Mouse (Mus musculus): ENCODE results near the gene Bmper. TPM values are rescaled to one million over a fixed set of nuclear protein-coding genes. Genes with fewer than 3 reads are reported as not detected.

Bmper gene
- polyA plus RNA-seq, 1 experiment from 2014 or later, result 7.5 TPM

DNA sequence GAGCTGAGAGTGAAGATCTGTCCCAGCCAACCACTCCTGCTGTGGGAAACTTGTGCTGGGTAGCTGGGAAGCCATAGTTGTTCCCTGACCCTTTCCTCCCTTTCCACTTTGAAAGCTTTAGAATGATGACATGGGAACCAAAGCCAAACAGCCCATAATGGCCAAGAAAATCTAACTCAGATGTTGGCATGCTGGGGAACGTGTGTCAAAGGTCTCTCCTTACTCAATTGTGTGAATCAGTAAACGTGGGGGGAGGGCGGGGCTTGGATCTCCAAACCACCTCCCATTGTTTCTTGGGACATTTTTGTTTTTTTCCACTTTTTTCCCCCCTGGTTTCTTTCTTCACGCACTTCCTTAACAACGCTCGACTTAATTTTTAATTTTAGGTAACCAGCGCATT lies 40.0 kb downstream of the Bmper start:
- Histone ChIP-seq H3K27ac (replicated peaks) (no peak overlapping the region), H3K27me3 (no peaks in the 10 kb centered on the region), H3K9ac (no peak overlapping the region), H3K4me2 (no peak overlapping the region), H3K36me3 (0 out of 2 replicates have a peak, but pooled peaks cover 4% of the 10 kb centered on the region), H3K4me3 (no peak overlapping the region), H3K4me1 (replicated peaks) (no peaks in the 10 kb centered on the region), H3K9me3 (no peaks in the 10 kb centered on the region)
- WGBS, result 83% methylated on average over 7 of the region's 7 CpGs
- ATAC-seq (ENCODE audit: low read depth), result no peak

DNA sequence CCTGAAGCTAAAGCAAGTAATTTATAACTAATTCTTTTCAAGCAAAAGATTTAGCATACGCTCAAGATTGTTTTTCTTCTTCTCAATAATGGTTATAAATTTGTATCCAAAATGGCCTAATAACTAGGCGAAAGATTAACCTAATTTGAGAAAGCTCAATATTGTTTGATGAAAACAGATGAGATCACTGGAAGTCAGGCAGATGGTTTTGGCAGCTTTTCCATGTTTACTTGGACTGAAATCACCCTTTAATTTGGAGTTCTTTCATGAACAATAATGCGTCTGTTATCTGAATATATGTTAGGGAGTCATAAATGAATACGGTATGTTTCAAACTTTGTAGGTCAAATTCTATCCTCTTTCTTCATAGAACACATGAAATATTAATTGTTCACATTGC lies 41.6 kb downstream of the Bmper start:
- H3K9ac ChIP-seq, result no peak overlapping the region
- H3K4me2 ChIP-seq, result no peak overlapping the region
- ATAC-seq (ENCODE audit: low read depth), result no peak
- no peaks in the 10 kb centered on the region for H3K27me3 ChIP-seq
- WGBS, result 92% methylated on average over 4 of the region's 4 CpGs
- no peaks in the 10 kb centered on the region for H3K4me1 ChIP-seq (replicated peaks)
- H3K27ac ChIP-seq (replicated peaks), result no peak overlapping the region
- H3K9me3 ChIP-seq, result no peaks in the 10 kb centered on the region
- no peaks in the 10 kb centered on the region for H3K36me3 ChIP-seq
- H3K4me3 ChIP-seq, result no peak overlapping the region

DNA sequence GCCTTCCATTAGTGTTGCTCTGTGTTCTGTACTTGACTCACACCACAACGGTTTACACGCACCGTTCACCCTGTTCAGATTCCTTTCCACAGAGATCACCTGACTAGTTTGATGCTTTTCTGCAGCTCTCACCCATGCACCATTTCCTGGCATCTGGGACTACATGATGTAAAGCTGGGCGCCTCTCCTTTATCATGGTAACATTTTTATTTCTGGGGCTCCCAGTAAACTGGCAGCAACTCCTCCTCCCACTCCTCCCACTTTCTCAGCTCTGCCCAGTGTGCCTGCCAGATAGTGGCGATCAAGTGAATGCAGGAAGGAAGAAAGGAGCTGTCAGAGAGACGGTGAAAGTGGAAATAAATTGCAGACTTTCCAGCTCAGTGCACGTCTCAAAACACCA lies 45.7 kb downstream of the Bmper start:
- H3K9me3 ChIP-seq, result no peaks in the 10 kb centered on the region
- H3K36me3 ChIP-seq, result no peaks in the 10 kb centered on the region
- H3K4me1 ChIP-seq (replicated peaks), result no peaks in the 10 kb centered on the region
- WGBS, result 58% methylated on average over 7 of the region's 7 CpGs
- H3K27me3 ChIP-seq, result no peaks in the 10 kb centered on the region
- H3K9ac ChIP-seq, result no peak overlapping the region
- no peak for ATAC-seq (ENCODE audit: low read depth)
- no peak overlapping the region for H3K4me3 ChIP-seq
- no peak overlapping the region for H3K27ac ChIP-seq (replicated peaks)
- H3K4me2 ChIP-seq, result no peak overlapping the region

DNA sequence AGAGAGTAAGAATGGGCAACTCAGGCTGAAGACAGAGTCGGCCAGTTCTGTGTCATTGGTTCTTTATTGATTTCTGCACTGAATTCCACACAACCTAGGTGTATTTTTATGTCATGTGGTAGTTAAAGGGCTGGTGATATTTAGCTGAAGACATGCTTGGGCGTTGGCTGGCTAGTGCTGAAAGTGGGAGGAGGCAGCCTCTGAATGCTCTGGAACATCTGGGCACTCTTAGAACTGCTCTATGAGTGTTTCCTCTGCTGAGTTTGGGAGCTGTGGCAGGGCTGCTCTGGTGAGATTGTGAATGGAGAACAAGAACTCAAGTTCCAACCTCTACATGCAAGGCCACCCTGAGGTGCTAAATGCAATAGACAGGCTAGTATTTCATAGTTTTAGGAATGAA lies 46.2 kb downstream of the Bmper start:
- Histone ChIP-seq H3K9me3 (no peaks in the 10 kb centered on the region), H3K9ac (no peak overlapping the region), H3K4me3 (no peak overlapping the region), H3K4me2 (no peak overlapping the region), H3K27ac (replicated peaks) (no peak overlapping the region), H3K36me3 (no peaks in the 10 kb centered on the region), H3K4me1 (replicated peaks) (no peaks in the 10 kb centered on the region), H3K27me3 (no peaks in the 10 kb centered on the region)
- 80% methylated on average over 2 of the region's 2 CpGs for WGBS
- no peak for ATAC-seq (ENCODE audit: low read depth)

DNA sequence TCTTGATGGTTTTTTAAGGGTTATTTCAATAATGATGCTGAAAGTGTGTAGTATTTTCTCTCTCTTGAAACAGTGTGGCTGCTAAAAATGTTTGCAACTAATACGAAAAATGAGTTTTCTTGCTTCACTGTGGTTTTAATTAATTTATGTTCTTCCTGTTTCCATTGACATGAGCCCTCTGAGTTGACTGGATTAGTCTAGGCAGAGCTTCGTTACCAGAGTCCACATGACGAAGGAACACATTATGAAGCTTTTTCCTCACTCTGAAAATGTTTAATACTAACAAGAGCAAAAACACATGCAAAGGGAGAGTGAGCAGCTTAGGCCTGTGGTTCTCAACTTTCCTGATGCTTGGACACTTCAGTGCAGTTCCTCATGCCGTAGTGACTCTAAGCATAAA lies 53.4 kb downstream of the Bmper start:
- H3K36me3 ChIP-seq, result no peaks in the 10 kb centered on the region
- no peak for ATAC-seq (ENCODE audit: low read depth)
- H3K9ac ChIP-seq, result no peak overlapping the region
- no peak overlapping the region for H3K4me2 ChIP-seq
- no peaks in the 10 kb centered on the region for H3K27me3 ChIP-seq
- H3K9me3 ChIP-seq, result no peaks in the 10 kb centered on the region
- H3K4me1 ChIP-seq (replicated peaks), result no peaks in the 10 kb centered on the region
- 91% methylated on average over 4 of the region's 4 CpGs for WGBS
- no peak overlapping the region for H3K27ac ChIP-seq (replicated peaks)
- no peak overlapping the region for H3K4me3 ChIP-seq

DNA sequence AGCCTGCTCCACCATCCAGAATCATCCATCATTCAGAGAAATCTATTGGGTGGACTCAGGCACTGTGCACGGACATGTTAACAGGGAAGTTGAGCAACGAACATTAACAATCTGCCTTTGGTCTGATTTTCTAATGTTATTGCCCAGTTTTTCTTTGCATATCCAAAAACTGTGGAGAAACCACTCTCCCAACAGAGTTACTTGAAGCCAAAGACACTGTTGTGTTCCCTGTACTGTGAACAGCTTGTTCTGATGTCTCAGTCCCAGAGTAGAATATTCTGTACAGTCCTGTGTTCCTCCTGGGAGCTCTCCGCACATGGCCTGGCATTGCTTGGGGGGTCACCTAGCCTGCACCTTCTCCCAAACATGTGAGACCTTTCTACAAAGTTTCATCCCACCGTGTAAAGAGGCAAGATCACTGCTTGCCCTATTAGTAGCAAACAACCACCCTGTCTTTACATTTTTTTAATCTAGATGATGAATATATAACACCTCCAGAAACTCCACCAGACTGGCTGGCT lies 62.1 kb downstream of the Bmper start:
- no peaks in the 10 kb centered on the region for H3K9me3 ChIP-seq
- H3K36me3 ChIP-seq, result no peaks in the 10 kb centered on the region
- H3K4me1 ChIP-seq (replicated peaks), result no peaks in the 10 kb centered on the region
- 90% methylated on average over 4 of the region's 4 CpGs for WGBS
- H3K4me3 ChIP-seq, result no peak overlapping the region
- H3K9ac ChIP-seq, result no peak overlapping the region
- no peak for ATAC-seq (ENCODE audit: low read depth)
- no peak overlapping the region for H3K4me2 ChIP-seq
- H3K27ac ChIP-seq (replicated peaks), result no peak overlapping the region
- no peaks in the 10 kb centered on the region for H3K27me3 ChIP-seq

DNA sequence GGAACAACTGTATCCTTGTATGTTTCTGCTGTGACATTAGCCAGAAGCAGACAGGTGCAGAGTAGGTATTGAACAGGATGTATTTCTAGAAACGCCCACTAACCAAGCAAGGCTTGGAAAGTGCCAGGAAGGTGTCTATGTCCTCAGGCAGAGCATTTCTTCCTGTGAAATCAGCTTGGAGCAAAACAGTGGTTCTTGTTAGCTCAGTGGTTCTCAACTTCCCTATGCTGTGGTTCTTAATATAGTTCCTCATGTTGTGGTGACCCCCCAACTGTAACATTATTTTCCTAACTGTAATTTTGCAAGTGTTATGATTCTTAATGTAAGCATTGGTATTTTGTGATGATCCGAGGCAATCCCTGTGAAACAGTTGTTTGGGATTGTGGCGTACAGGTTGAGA lies 70.7 kb downstream of the Bmper start:
- ATAC-seq (ENCODE audit: low read depth), result no peak
- Histone ChIP-seq H3K9ac (no peak overlapping the region), H3K4me2 (no peak overlapping the region), H3K27ac (replicated peaks) (no peak overlapping the region), H3K36me3 (no peaks in the 10 kb centered on the region), H3K27me3 (no peaks in the 10 kb centered on the region), H3K9me3 (no peaks in the 10 kb centered on the region), H3K4me1 (replicated peaks) (0 out of 2 replicates have a peak, but pooled peaks cover 3% of the 10 kb centered on the region), H3K4me3 (no peak overlapping the region)
- 94% methylated on average over 3 of the region's 3 CpGs for WGBS

DNA sequence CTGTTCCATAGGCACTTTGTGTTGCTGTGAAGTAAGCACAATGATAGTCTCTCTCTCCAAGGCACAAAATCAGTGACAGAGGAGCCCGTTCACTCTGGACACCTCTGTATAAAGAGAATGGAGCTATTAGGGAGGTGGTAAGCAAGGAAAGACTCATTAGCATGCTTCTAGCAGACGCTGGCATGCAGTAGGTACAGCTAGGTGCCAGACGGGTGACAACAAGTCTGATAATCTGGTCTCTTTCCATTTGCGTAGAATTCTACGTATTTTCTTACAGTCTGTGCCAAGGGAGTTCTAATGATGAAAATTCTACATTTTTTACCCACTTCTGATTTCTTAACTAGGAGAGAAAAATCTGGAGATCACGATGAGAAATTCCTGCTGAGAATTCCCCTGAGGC lies 72.7 kb downstream of the Bmper start:
- Histone ChIP-seq H3K9me3 (no peaks in the 10 kb centered on the region), H3K9ac (no peak overlapping the region), H3K4me1 (replicated peaks) (0 out of 2 replicates have a peak, but pooled peaks cover 3% of the 10 kb centered on the region), H3K27ac (replicated peaks) (no peak overlapping the region), H3K36me3 (no peaks in the 10 kb centered on the region), H3K4me2 (no peak overlapping the region), H3K27me3 (no peaks in the 10 kb centered on the region), H3K4me3 (no peak overlapping the region)
- WGBS, result 88% methylated on average over 6 of the region's 6 CpGs
- no peak for ATAC-seq (ENCODE audit: low read depth)

DNA sequence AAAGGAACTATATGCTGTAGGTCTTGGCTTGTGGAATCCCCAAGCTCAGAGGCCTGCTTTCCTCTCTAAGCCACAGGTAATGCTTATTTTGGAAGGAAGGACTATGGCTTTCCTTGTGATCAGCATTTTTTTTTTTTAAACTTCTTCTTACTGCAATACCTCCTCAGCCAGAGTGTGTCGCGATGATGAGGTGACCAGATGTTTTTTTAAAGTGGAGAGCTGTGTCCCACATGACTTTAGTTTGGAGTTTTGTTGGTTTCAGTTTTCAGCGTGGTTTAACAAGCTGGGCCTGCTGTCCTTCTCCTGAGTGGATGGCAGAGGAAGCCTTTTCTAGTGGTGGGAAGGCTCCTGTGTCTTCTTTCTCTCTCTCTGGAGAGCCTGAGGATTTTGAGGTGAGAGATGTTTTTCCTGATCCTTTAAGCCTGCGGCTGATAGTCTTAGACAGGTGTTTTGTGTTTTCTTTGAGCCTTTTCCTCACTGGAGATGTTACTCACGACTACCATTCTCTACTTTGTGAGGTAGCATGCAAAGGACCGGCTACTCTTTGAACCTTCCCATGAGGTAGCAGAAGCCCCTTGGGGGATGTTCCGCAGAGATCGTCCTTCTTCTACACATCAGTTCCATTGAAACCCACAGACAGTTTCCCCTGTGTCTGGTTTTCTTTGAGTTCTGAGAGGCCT lies 74.8 kb downstream of the Bmper start:
- no peaks in the 10 kb centered on the region for H3K27me3 ChIP-seq
- no peaks in the 10 kb centered on the region for H3K9me3 ChIP-seq
- ATAC-seq (ENCODE audit: low read depth), result no peak
- no peak overlapping the region for H3K4me2 ChIP-seq
- no peaks in the 10 kb centered on the region for H3K36me3 ChIP-seq
- H3K27ac ChIP-seq (replicated peaks), result no peak overlapping the region
- 81% methylated on average over 8 of the region's 8 CpGs for WGBS
- H3K4me1 ChIP-seq (replicated peaks), result 0 out of 2 replicates have a peak, but pooled peaks cover 3% of the 10 kb centered on the region
- no peak overlapping the region for H3K4me3 ChIP-seq
- no peak overlapping the region for H3K9ac ChIP-seq

DNA sequence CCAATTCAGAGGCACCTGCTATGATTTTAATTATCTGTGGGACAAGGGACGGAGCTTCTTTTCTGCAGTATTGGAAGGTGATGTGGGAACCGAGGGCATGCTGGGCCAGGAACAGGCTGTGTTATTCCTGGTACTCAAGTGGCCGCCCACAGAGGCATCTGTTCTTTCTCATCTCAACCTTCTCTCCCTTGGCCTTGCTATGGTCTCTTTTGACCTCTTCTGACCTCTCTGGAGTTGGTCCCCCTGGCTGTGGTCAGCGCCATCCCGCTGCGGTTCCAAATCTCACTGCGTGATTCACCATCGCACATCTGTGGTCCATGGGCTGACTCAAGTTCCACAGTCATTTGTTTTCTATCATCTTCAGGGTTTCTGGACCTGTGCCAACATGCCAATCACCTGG lies 77.5 kb downstream of the Bmper start:
- 88% methylated on average over 8 of the region's 8 CpGs for WGBS
- no peaks in the 10 kb centered on the region for H3K9me3 ChIP-seq

DNA sequence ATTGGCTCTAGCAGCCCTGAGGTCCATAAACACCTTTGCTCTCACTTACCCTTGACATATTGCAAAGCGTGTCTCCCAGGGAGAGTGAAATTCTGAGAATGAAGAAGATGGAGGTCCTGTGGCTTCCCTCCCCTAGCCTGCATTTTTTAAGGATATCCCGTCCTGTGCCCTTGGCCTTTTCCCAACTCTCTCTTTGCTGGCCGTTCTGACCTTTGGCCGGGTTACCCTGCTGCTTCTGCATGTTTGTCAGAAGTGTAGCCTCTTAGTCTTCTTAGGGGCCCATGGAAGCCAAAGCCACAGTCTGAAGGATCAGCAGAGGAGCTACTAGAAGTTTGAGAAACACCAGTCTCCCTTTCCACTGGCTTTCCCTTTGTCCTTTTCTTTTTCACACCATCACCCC lies 82.8 kb downstream of the Bmper start:
- Histone ChIP-seq H3K4me2 (no peak overlapping the region), H3K27ac (replicated peaks) (no peak overlapping the region), H3K4me3 (no peak overlapping the region), H3K9ac (no peak overlapping the region), H3K27me3 (no peaks in the 10 kb centered on the region), H3K9me3 (no peaks in the 10 kb centered on the region), H3K36me3 (no peaks in the 10 kb centered on the region), H3K4me1 (replicated peaks) (no peaks in the 10 kb centered on the region)
- WGBS, result 60% methylated on average over 4 of the region's 4 CpGs
- no peak for ATAC-seq (ENCODE audit: low read depth)

More for the DNA sequence above, 77.5 kb downstream of the Bmper start:
- H3K36me3 ChIP-seq, result no peaks in the 10 kb centered on the region
- no peak overlapping the region for H3K4me2 ChIP-seq
- 0 out of 2 replicates have a peak, but pooled peaks cover 2% of the 10 kb centered on the region for H3K4me1 ChIP-seq (replicated peaks)
- no peaks in the 10 kb centered on the region for H3K27me3 ChIP-seq
- H3K4me3 ChIP-seq, result no peak overlapping the region
- no peak for ATAC-seq (ENCODE audit: low read depth)
- H3K27ac ChIP-seq (replicated peaks), result no peak overlapping the region
- no peak overlapping the region for H3K9ac ChIP-seq

DNA sequence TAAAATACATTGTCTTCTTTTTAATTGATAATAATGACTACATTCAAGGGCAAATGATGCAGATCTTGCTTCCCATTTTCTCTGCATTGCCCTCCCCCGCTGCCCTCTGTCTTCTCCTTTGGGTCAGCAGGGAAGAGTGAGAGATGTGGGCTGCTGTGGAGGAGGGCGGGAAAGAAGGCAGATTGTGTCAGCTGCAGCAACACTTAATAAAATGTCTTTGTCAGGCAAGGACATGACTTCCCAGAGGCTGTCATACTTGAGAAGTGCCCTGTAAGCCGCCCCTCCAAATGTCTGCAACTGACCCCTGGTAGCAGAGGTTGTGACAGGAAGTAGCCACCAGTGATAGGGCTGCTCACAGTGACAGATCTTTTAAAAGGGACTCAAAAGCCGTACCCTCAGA lies 83.3 kb downstream of the Bmper start:
- no peaks in the 10 kb centered on the region for H3K4me1 ChIP-seq (replicated peaks)
- no peak overlapping the region for H3K9ac ChIP-seq
- H3K4me2 ChIP-seq, result no peak overlapping the region
- WGBS, result 69% methylated on average over 4 of the region's 4 CpGs
- no peak for ATAC-seq (ENCODE audit: low read depth)
- H3K9me3 ChIP-seq, result no peaks in the 10 kb centered on the region
- no peaks in the 10 kb centered on the region for H3K36me3 ChIP-seq
- H3K27ac ChIP-seq (replicated peaks), result no peak overlapping the region
- H3K27me3 ChIP-seq, result no peaks in the 10 kb centered on the region
- H3K4me3 ChIP-seq, result no peak overlapping the region

DNA sequence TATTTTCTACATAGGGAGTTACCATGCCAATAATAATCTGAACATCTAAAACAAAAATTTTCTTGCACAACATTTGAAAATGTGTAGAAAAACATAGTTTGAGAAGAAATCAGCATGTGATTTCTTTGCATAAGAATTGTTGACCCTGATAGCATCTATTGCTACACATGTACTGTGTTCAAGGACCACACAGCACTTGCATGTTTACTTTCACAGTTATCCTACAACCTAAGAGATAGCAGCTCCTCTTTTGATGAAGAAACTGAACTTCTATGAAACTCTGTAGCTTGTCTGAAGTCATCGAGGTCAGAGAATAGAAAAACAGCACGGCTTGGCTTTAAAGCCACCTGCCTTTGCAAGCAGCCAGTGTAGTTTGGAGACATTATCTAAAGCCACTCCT lies 85.0 kb downstream of the Bmper start:
- Histone ChIP-seq H3K27ac (replicated peaks) (no peak overlapping the region), H3K4me3 (no peak overlapping the region), H3K36me3 (no peaks in the 10 kb centered on the region), H3K27me3 (no peaks in the 10 kb centered on the region), H3K9me3 (no peaks in the 10 kb centered on the region), H3K4me2 (no peak overlapping the region), H3K9ac (no peak overlapping the region), H3K4me1 (replicated peaks) (no peaks in the 10 kb centered on the region)
- 95% methylated on average over 2 of the region's 2 CpGs for WGBS
- no peak for ATAC-seq (ENCODE audit: low read depth)

Data from neural tube, embryonic 13.5 days (tissue).